Mouse (Mus musculus) liver, embryonic 11.5 days (tissue): ENCODE data around the gene Brca1. TPM values are rescaled to one million over a fixed set of nuclear protein-coding genes. Genes with fewer than 3 reads are reported as not detected.

Source experiments
- ATAC-seq: fragments of 200-750 bp; cut with Nextera tagmentation; replicated peaks from 2 replicates; pipeline ENCODE4 v1.8.0; 2017; ENCODE audit warnings: moderate number of reproducible peaks, mild to moderate bottlenecking, moderate TSS enrichment, moderate library complexity; ENCODE audit not compliant: low FRiP score
- DNase-seq: peaks from one replicate; pipeline ENCODE4 v3.0.0-alpha.2; 2017; ENCODE audit warnings: low spot score
- H3K27ac ChIP-seq: fragments of 300-500 bp; sonication (generic); 2 replicates; pipeline ENCODE4 v1.5.1; 2014; ENCODE audit warnings: mild to moderate bottlenecking, low read depth, low read length, control low read depth
- H3K27me3 ChIP-seq: fragments of 300-500 bp; sonication (generic); replicated peaks from 2 replicates; pipeline ENCODE4 v1.6.1; 2014; ENCODE audit warnings: low read length, mixed read lengths; ENCODE audit not compliant: control insufficient read depth, insufficient read depth
- H3K36me3 ChIP-seq: fragments of 300-500 bp; sonication (generic); 2 replicates; pipeline ENCODE4 v1.6.1; 2014; ENCODE audit warnings: mild to moderate bottlenecking, low read length, moderate library complexity, mixed read lengths; ENCODE audit not compliant: control insufficient read depth, insufficient read depth
- H3K4me1 ChIP-seq: fragments of 300-500 bp; sonication (generic); replicated peaks from 2 replicates; pipeline ENCODE4 v1.6.1; 2014; ENCODE audit warnings: low read length, mixed read lengths; ENCODE audit not compliant: control insufficient read depth, insufficient read depth
- H3K4me2 ChIP-seq: fragments of 300-500 bp; sonication (generic); 2 replicates; pipeline ENCODE4 v1.6.1; 2014; ENCODE audit warnings: mild to moderate bottlenecking, control low read depth, moderate library complexity
- H3K4me3 ChIP-seq: fragments of 300-500 bp; sonication (generic); 2 replicates; pipeline ENCODE4 v1.5.1; 2014; ENCODE audit warnings: low read depth, low read length, control low read depth
- H3K9ac ChIP-seq: fragments of 300-500 bp; sonication (generic); 2 replicates; pipeline ENCODE4 v1.6.1; 2014; ENCODE audit warnings: low read depth, low read length, control low read depth
- H3K9me3 ChIP-seq: fragments of 300-500 bp; sonication (generic); 2 replicates; pipeline ENCODE4 v1.6.1; 2016; ENCODE audit warnings: low read length, inconsistent platforms, mixed read lengths; ENCODE audit not compliant: control insufficient read depth
- WGBS: fragments of 180-500 bp; shearing (Covaris S2); extraction: QIAGEN DNeasy Blood & Tissue Kit; methylation state at CpG from one replicate; pipeline ENCODE4 v1.1.7; 2014; 5-methylcytosine and 5-hydroxymethylcytosine counted together
- polyA plus RNA-seq: library from polyadenylated mRNA; unstranded; fragments of >200 nt; fragmentation: Nextera tagmentation; extraction: Ambion mirVana; gene quantifications from 2 replicates; pipeline ENCODE4 v1.2.1, GENCODE M21; 2014

Brca1 gene
- polyA plus RNA-seq, 1 experiment from 2014 or later: 19.6 TPM

DNA sequence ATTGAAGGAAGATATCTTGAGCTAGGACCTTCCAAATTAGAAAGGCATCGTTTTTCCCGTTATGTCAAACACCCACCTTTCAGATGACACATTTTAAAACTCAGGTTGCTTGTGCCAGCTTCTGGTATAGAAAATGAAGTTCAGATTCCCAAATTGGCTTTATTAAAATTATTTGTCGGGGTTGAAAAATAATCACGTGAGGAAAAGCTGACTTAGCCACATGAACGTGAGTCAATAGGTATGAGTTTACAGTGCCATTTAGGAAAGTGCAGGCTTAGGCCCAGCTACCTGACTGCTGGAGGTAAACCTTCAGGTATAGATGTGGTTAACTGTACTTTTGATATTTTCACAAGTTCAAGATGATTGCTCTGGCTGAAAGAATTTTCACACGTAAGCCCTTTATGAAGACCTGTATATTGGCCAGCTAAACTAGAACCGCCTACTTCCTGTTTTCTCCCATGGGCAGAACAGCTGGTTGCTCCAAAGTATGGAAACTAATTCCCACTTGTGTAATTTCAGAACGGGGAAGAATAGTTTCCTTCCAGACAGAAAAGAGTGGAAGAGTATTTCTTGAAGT is 1.7 kb upstream of the Brca1 start:
- Histone ChIP-seq H3K4me2 (peak overlapping the region; percentile 82), H3K4me3 (peak overlapping the region; percentile 72), H3K9ac (peak overlapping the region; percentile 82), H3K4me1 (peaks cover 12% of the 10 kb centered on the region), H3K27ac (peak overlapping the region; percentile 73), H3K9me3 (no peaks in the 10 kb centered on the region), H3K27me3 (no peaks in the 10 kb centered on the region), H3K36me3 (peaks cover 12% of the 10 kb centered on the region; the same call in 1 of the 2 replicates)
- ATAC-seq: no peak
- WGBS: 12% methylated on average over 8 of the region's 8 CpGs
- DNase-seq: no peak

- peak overlapping the region; percentile 82 for H3K4me2 ChIP-seq
- H3K4me1 ChIP-seq: peaks cover 12% of the 10 kb centered on the region
- peak overlapping the region; percentile 82 for H3K9ac ChIP-seq
- peaks cover 12% of the 10 kb centered on the region; the same call in 1 of the 2 replicates for H3K36me3 ChIP-seq
- H3K4me3 ChIP-seq: peak overlapping the region; percentile 72
- no peaks in the 10 kb centered on the region for H3K9me3 ChIP-seq
- ATAC-seq (peak; percentile 94), DNase-seq (peak; percentile 93)
- no peaks in the 10 kb centered on the region for H3K27me3 ChIP-seq
- peak overlapping the region; percentile 83 for H3K27ac ChIP-seq
- under 1% methylated on average over 37 of the region's 37 CpGs for WGBS
Measured at GRCm38 (mm10) chr11:101552476-101553300, 933 bp upstream of the Brca1 start.

GRCm38 (mm10) chr11:101548526-101548925 is 3.2 kb downstream of the Brca1 start:
- no peak overlapping the region for H3K4me3 ChIP-seq
- DNase-seq (no peak), ATAC-seq (no peak)
- no peak overlapping the region for H3K9ac ChIP-seq
- no peak overlapping the region for H3K27ac ChIP-seq
- no peaks in the 10 kb centered on the region for H3K27me3 ChIP-seq
- no peak overlapping the region for H3K4me2 ChIP-seq
- no peaks in the 10 kb centered on the region for H3K9me3 ChIP-seq
- H3K4me1 ChIP-seq: peaks cover 6% of the 10 kb centered on the region
- H3K36me3 ChIP-seq: peaks cover 14% of the 10 kb centered on the region; the same call in 1 of the 2 replicates

- no peaks in the 10 kb centered on the region for H3K9me3 ChIP-seq
- H3K27ac ChIP-seq: no peak overlapping the region; the same call in 1 of the 2 replicates
- no peak overlapping the region for H3K4me3 ChIP-seq
- no peak overlapping the region for H3K4me2 ChIP-seq
- H3K4me1 ChIP-seq: no peaks in the 10 kb centered on the region
- DNase-seq (no peak), ATAC-seq (no peak)
- WGBS: 57% methylated on average over 1 of the region's 1 CpGs
- H3K9ac ChIP-seq: no peak overlapping the region
- no peaks in the 10 kb centered on the region for H3K27me3 ChIP-seq
- peaks cover 15% of the 10 kb centered on the region; the same call in 1 of the 2 replicates for H3K36me3 ChIP-seq
Measured at GRCm38 (mm10) chr11:101544132-101544531, 7.6 kb downstream of the Brca1 start.

DNA sequence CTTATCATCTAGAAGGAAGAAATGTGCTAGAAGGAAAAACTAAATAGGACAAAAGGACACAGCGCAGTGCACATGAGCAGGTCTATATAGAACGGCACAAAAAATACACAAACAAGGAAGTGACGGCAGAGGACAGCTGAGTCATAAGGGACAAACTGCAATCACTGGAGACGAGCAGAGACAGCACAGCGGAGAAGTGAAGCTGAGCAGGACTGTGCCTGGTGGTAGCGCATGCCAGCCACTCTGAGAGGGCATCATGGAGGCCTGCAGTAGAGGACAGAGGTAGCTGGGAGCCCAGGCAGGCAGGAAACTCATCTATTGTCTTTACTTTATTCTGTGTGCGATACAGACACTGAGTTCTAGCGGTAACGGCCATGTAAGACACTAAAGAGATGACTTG is 8.2 kb downstream of the Brca1 start:
- Histone ChIP-seq H3K27me3 (no peaks in the 10 kb centered on the region), H3K27ac (no peak overlapping the region), H3K4me2 (no peak overlapping the region), H3K9ac (no peak overlapping the region), H3K4me1 (no peaks in the 10 kb centered on the region), H3K4me3 (no peak overlapping the region), H3K36me3 (peaks cover 12% of the 10 kb centered on the region; the same call in 1 of the 2 replicates), H3K9me3 (no peaks in the 10 kb centered on the region)
- DNase-seq (no peak), ATAC-seq (no peak)
- WGBS: 87% methylated on average over 9 of the region's 9 CpGs

DNA sequence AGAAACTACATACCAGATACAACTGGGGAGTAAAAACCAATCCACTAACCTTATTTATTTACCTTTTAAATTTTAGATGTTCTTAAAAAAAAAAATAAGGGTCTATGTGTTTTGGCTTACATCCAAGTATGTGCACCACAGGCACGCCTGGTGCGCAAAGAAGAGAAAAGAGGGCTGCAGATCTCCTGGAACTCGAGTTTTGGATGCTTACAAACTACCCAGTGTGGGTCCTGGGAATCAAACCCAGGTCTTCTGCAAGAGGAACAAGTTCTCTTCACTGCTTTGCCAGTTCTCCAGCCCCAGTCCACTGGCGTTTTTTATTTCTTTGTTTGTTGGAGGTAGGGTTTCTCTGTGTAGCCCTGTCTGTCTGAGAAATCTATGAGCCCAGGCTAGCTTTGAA is 25.1 kb downstream of the Brca1 start:
- Histone ChIP-seq H3K36me3 (peaks cover 31% of the 10 kb centered on the region), H3K4me3 (no peak overlapping the region)

GRCm38 (mm10) chr11:101525936-101526595 is 25.7 kb downstream of the Brca1 start:
- no peak overlapping the region for H3K4me2 ChIP-seq
- WGBS: 94% methylated on average over 9 of the region's 9 CpGs
- DNase-seq: no peak
- no peaks in the 10 kb centered on the region for H3K4me1 ChIP-seq
- no peak overlapping the region for H3K27ac ChIP-seq
- ATAC-seq: no peak
- no peaks in the 10 kb centered on the region for H3K27me3 ChIP-seq
- no peaks in the 10 kb centered on the region for H3K9me3 ChIP-seq
- H3K4me3 ChIP-seq: no peak overlapping the region
- peaks cover 29% of the 10 kb centered on the region for H3K36me3 ChIP-seq
- H3K9ac ChIP-seq: no peak overlapping the region

More for the DNA sequence above, 25.1 kb downstream of the Brca1 start:
- WGBS: 90% methylated on average over 4 of the region's 4 CpGs
- no peak overlapping the region for H3K9ac ChIP-seq
- no peak for ATAC-seq
- no peak overlapping the region for H3K27ac ChIP-seq
- DNase-seq: no peak
- no peaks in the 10 kb centered on the region for H3K4me1 ChIP-seq
- no peaks in the 10 kb centered on the region for H3K9me3 ChIP-seq
- no peaks in the 10 kb centered on the region for H3K27me3 ChIP-seq
- no peak overlapping the region for H3K4me2 ChIP-seq

- Histone ChIP-seq H3K27ac (no peak overlapping the region), H3K36me3 (peaks cover 29% of the 10 kb centered on the region), H3K9ac (no peak overlapping the region), H3K27me3 (no peaks in the 10 kb centered on the region), H3K9me3 (no peaks in the 10 kb centered on the region), H3K4me3 (no peak overlapping the region), H3K4me1 (no peaks in the 10 kb centered on the region), H3K4me2 (no peak overlapping the region)
- ATAC-seq (no peak), DNase-seq (no peak)
- WGBS: 94% methylated on average over 10 of the region's 10 CpGs
Measured at GRCm38 (mm10) chr11:101525056-101525455, 26.7 kb downstream of the Brca1 start.
